Mouse (Mus musculus): Measurements from ENCODE around the gene Naa40.

Naa40 gene

DNA sequence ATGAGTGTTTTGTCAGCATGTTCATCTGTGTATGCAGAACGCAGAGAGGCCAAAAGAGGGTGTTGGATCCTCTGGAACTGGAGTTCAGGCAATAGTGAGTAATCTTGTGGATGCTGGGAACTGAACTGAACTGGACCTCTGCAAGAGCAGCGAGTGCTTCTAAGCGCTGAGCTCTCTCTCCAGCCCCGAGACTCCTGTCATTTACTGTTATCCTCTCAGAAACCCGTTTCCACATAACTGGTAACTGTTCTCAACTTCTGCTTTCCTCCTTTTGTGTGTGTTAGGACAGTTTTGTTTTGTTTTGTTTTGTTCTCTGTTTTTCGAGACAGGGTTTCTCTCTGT, 23.1 kb downstream of the Naa40 start:
- no peak for ATAC-seq (ENCODE audit: insufficient number of reproducible peaks, low FRiP score, low TSS enrichment)

DNA sequence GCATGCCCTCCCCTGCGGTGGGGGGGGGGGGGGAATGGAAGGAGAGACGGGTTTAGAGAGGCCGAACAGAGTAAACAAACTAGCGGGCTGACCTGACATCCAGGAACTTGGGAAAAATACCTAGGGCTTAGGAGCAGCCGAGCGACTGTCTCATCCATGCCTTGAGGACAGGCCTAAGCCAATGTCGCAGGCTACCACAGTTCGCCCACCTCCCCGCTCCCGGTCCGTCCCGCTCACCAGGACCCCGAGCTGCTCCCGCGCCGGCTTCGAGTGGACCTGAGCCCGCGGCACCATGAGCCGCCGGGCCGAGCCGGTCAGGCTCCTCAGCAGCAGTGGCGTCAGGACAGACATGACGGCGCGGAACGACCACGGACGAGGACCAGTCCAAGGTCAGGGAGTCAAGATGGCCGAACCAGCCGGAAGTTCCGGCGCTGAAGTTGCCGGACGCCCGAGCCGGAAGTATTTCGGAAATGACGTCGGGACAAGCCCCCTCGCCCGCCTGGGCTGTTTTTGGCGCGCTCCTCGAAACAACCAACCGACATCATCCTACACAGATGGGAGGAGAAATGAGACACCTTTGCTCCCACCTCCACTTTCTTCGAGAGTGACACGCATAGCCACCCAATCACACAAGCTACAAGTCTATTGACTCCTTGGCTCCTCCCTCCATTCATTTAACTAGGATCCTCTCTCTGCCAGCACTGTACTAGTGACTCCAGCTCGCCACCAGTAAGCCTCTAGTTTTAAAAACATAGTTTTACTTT, 23.6 kb downstream of the Naa40 start, which contains the start of gene Cox8a:
Cox8a (minus strand) TSS at position 455 of the 764 bp plus-strand sequence.
- ATAC-seq (ENCODE audit: insufficient number of reproducible peaks, low FRiP score, low TSS enrichment) = peak; percentile 96

- ATAC-seq (ENCODE audit: insufficient number of reproducible peaks, low FRiP score, low TSS enrichment) = no peak
These were observed 26.5 kb downstream of the Naa40 start for GRCm38 (mm10) chr19:7214484-7214883.

GRCm38 (mm10) chr19:7213010-7213409, 28.0 kb downstream of the Naa40 start:
- no peak for ATAC-seq (ENCODE audit: insufficient number of reproducible peaks, low FRiP score, low TSS enrichment)

- ATAC-seq (ENCODE audit: insufficient number of reproducible peaks, low FRiP score, low TSS enrichment) = no peak
These were observed 28.8 kb downstream of the Naa40 start for GRCm38 (mm10) chr19:7212216-7212615.

GRCm38 (mm10) chr19:7209907-7210646, 30.9 kb downstream of the Naa40 start:
- ATAC-seq (ENCODE audit: insufficient number of reproducible peaks, low FRiP score, low TSS enrichment) = no peak

GRCm38 (mm10) chr19:7205753-7206736, 34.9 kb downstream of the Naa40 start, which contains the start of gene Otub1:
TSS of gene Otub1 (minus strand) at chr19:7206316.
- peak; percentile 77; the same call in 1 of the 2 replicates for ATAC-seq (ENCODE audit: insufficient number of reproducible peaks, low FRiP score, low TSS enrichment)

DNA sequence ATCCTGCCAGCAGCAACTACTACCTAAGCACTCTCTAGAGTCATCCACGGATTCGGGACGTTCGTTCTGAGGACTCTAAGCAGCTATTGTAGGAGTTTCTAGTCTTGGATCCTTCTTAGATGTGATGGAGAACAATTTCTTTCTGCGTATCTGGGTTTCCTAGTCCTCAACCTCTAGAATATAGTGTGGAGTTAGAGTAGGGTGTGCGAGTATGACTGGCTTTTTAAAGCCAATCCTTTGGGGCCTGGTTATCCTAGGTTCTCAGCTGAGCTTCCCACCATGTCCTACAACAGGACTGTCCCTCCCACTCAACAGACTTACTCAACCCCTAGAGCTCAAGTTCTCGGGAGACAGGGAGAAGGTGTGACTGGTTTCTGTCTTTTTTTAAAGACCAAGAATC, 35.7 kb downstream of the Naa40 start:
- no peak for ATAC-seq (ENCODE audit: insufficient number of reproducible peaks, low FRiP score, low TSS enrichment)

DNA sequence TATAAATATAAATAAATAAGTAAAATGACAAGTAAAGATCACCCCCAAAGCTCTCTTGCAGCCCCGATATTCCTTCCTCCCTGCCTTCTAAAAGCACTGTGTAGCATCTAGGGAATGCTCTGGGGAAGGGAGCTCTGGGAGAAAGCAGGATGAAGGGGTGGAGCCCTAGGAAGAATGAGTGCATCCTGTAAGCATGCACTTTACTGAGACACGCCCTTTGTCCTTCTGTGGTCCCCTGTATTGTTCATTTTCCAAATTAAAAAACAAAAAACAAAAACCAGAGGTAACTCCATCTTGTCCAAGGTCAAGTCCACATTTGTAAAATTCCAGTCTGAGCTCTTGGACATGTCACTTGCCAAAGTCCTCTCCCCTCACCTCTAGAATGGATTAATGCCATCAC, 36.1 kb downstream of the Naa40 start:
- no peak for ATAC-seq (ENCODE audit: insufficient number of reproducible peaks, low FRiP score, low TSS enrichment)

- ATAC-seq (ENCODE audit: insufficient number of reproducible peaks, low FRiP score, low TSS enrichment) = no peak
These were observed 40.6 kb downstream of the Naa40 start for GRCm38 (mm10) chr19:7200427-7200826.

- ATAC-seq (ENCODE audit: insufficient number of reproducible peaks, low FRiP score, low TSS enrichment) = no peak
These were observed 41.9 kb downstream of the Naa40 start for GRCm38 (mm10) chr19:7199089-7199488.

- ATAC-seq (ENCODE audit: insufficient number of reproducible peaks, low FRiP score, low TSS enrichment) = no peak
These were observed 43.5 kb downstream of the Naa40 start for GRCm38 (mm10) chr19:7197445-7197844.

GRCm38 (mm10) chr19:7196741-7197270, 44.2 kb downstream of the Naa40 start:
- ATAC-seq (ENCODE audit: insufficient number of reproducible peaks, low FRiP score, low TSS enrichment) = no peak

- peak; percentile 49; the same call in 1 of the 2 replicates for ATAC-seq (ENCODE audit: insufficient number of reproducible peaks, low FRiP score, low TSS enrichment)
These were observed 44.9 kb downstream of the Naa40 start for GRCm38 (mm10) chr19:7195900-7196728.

GRCm38 (mm10) chr19:7192561-7192967, 48.4 kb downstream of the Naa40 start:
- ATAC-seq (ENCODE audit: insufficient number of reproducible peaks, low FRiP score, low TSS enrichment) = no peak

GRCm38 (mm10) chr19:7191639-7192038, 49.3 kb downstream of the Naa40 start:
- ATAC-seq (ENCODE audit: insufficient number of reproducible peaks, low FRiP score, low TSS enrichment) = no peak

- no peak for ATAC-seq (ENCODE audit: insufficient number of reproducible peaks, low FRiP score, low TSS enrichment)
These were observed 50.0 kb downstream of the Naa40 start for GRCm38 (mm10) chr19:7190986-7191385.

- ATAC-seq (ENCODE audit: insufficient number of reproducible peaks, low FRiP score, low TSS enrichment) = no peak
These were observed 52.0 kb downstream of the Naa40 start for GRCm38 (mm10) chr19:7189026-7189425.

GRCm38 (mm10) chr19:7187157-7187556, 53.8 kb downstream of the Naa40 start:
- no peak for ATAC-seq (ENCODE audit: insufficient number of reproducible peaks, low FRiP score, low TSS enrichment)
